Mouse (Mus musculus): ENCODE results near the gene Bmpr1b.

The Bmpr1b gene

GRCm38 (mm10) chr3:141905903-141906623, 263.2 kb downstream of the Bmpr1b start:
- no peak for DNase-seq (ENCODE audit: low read depth)

- no peak for DNase-seq (ENCODE audit: low read depth)
Observed at GRCm38 (mm10) chr3:141900361-141900760, 268.9 kb downstream of the Bmpr1b start.

DNA sequence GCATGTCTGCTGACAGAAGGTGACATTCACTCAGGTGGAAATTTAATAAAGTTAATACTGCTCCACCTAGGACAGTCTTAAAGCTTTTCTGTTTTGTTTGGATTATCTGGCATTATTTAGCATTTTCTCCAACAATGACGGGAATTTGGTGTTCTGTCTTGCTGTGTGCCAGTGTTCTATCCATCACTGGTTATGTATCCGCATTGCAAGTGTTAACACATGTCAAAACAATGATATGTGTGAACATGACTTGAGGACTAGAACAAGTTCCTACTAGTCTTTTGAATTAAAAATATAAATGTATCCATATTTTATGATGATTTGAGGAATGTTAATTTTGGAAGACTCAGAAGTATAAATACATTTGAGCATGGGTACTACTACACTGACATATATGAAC, 269.7 kb downstream of the Bmpr1b start:
- DNase-seq (ENCODE audit: low read depth) = no peak

DNA sequence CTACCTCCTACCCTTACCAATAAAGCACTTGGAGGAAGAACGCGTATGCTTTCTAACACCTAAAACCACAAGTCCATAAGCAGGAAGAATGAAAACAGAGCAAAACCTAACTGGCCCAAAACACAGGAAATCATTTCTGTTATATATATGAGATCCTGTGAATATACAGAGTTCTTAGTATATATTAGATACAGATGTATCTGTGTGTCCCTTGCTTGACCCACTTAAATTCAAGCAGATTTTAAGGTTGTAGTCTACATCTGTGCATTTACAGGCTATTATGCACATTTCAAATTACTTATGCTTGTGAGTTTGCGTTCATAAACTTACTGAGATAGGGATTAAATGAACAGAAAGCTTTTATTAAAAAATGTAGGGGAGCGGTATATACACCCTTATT, 271.5 kb downstream of the Bmpr1b start:
- DNase-seq (ENCODE audit: low read depth) = no peak

DNA sequence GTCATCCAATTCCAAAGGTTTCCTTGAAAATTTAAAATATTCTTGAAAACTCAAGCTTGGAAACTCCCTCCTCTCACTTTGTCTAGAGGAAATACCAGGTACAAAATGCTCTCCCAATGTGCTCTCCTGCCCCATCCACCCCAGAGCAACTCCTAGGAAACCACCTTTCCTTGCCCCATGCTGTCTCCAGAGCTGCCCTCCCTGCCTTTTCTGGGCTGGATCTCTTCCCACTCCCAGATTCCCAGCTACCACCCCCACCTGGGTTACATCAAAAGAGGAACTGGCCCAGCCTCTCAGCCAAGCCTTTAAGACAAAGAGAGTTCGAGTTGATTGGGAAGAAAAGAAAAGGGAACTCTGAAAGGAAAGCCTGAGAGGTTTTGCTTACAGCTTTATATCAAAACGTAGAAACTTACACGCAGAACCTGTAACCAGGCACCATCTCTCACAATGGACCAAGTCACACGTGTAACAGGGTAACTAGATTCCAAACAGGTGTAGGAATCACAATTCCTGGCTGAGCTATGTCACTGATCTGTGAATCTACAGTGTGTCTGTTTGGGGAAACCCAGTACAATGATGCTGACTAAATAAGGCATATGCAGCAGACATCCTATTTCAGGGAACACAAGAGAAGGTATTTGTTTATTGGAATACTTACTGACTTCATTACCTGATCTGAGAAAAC, 272.2 kb downstream of the Bmpr1b start:
- no peak for DNase-seq (ENCODE audit: low read depth)

DNA sequence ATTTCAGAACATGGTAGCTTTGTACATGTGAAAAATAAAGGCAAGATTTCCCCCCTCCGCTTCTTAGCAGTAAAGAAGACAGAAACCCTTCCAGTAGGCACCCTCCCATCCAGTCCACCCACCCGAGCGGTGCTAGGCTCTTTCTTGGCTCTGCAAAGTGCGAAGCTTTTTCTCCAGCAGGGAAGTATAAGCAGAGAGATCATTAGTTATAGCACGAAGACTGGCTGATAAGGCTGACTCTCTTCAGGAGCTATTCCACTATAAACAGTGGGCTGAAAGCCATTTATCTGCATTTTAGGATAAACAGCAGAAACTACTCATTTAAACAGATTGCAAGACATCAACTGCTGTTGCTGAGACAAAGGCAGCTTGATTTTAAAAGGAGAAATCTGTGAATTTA, 274.1 kb downstream of the Bmpr1b start:
- no peak for DNase-seq (ENCODE audit: low read depth)

DNA sequence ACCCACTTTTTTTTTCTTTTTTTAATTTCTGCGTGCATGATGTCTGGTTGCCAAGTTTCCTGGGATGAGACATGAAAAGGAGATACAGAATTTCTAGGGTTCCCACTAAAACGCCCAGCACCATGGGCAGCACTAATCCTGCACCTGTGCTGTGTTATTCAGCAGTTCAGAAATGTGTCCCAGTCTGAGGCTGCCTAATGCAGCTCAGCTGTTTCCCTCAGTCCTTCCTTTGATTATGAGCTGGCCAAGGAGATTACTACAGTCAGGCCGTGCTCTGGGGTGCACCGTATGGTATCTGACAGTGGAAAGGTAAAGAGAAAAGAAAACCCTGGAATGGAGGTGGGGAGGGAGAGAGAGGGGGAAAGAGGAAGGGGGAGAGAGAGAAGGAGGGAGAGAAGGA, 278.6 kb downstream of the Bmpr1b start:
- DNase-seq (ENCODE audit: low read depth) = no peak

- DNase-seq (ENCODE audit: low read depth) = no peak
Observed at GRCm38 (mm10) chr3:141887476-141888274, 281.6 kb downstream of the Bmpr1b start.

- no peak for DNase-seq (ENCODE audit: low read depth)
Observed at GRCm38 (mm10) chr3:141884190-141884589, 285.0 kb downstream of the Bmpr1b start.

GRCm38 (mm10) chr3:141882496-141882895, 286.7 kb downstream of the Bmpr1b start:
- DNase-seq (ENCODE audit: low read depth) = no peak

- no peak for DNase-seq (ENCODE audit: low read depth)
Observed at GRCm38 (mm10) chr3:141872337-141873042, 296.7 kb downstream of the Bmpr1b start.

- DNase-seq (ENCODE audit: low read depth) = no peak
Observed at GRCm38 (mm10) chr3:141871805-141872204, 297.4 kb downstream of the Bmpr1b start.

DNA sequence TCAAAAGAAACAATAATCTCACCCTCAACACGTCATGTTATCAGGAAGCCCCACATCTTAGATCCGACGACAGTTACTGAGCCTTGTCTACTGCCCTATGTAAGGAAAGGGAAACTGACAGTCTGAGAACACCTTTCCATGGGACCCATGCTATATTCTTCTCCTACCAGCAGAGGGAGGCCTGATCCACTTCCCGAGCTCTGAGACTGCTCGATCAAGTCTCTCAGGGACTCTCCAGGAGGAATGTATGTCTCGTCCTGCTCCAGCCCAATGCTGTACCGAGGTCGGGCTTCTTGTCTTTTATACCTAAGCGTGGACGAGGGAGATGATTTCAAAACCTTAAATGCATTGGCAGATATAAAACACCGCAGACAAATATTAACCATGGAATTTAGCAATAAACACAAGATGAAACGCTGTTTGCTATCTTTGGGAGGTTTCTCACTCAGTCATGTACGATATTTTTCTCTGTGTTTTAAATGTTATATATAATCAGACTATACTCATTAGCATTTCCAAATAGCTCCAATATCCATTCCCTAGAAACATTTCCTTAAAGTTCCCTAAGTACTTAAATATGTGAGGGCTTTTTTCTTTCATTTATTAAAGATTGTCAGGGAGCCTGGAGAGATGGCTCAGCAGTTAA, 306.3 kb downstream of the Bmpr1b start:
- DNase-seq (ENCODE audit: low read depth) = peak; percentile 17

DNA sequence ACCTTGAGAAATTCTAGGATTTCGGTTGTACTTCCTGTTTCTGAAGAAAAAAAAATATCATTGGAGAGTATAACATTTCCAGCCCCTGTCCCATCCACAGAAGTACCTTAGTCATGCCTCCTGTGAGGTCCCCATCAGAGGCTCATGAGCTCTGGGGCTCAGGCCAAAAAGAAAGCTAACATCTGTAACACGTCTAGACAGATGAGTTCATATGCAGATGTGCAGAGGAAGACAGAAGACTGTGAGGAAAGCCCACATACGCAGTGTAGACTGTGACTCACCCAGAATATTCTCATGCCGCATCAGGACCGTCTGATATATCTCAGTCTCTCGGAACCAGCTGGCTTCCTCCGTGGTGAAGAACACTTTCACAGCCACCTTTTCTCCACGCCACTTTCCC, 312.1 kb downstream of the Bmpr1b start:
- no peak for DNase-seq (ENCODE audit: low read depth)

- no peak for DNase-seq (ENCODE audit: low read depth)
Observed at GRCm38 (mm10) chr3:141854339-141854738, 314.9 kb downstream of the Bmpr1b start.

DNA sequence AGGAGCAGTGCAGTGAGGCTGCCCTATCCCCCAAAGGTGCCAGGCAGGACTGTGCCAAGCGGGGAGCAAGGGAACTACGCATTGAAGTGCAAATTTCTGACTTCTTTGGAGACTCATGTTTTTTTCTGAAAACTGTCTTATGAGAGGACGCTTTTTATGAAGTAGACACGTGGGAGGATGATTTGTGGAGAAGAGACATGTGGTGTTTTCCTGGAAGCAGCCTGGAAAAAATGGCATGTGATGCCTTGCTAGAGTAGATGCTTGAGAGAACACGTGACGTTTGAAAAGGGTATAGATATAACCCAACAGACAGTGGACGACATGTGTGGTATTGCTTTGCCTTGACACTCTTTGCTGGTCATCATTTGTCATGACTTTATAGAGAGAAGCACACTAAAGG, 319.1 kb downstream of the Bmpr1b start:
- DNase-seq (ENCODE audit: low read depth) = no peak

- DNase-seq (ENCODE audit: low read depth) = no peak
Observed at GRCm38 (mm10) chr3:141849206-141849605, 320.0 kb downstream of the Bmpr1b start.

GRCm38 (mm10) chr3:141838864-141839263, 330.4 kb downstream of the Bmpr1b start:
- peak; percentile 17 for DNase-seq (ENCODE audit: low read depth)

DNA sequence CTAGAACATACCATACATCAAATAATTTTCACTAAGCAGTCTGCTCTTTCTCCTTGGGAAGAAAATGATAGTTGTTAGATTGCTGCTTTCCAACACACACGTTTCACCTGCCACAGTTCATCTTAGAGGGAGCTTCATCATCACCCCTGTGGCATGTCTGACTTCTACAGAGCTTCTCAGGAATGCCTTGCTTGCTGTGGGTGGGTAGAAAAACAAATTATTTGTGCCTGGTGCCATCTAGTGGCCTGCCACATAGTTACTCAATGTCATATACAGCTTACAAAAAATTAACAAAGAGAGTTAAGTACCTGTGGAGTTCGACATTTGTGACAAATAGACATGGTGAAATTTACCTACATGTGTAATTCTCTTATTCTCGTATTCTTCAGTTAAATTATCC, 338.1 kb downstream of the Bmpr1b start:
- DNase-seq (ENCODE audit: low read depth) = peak; percentile 13

DNA sequence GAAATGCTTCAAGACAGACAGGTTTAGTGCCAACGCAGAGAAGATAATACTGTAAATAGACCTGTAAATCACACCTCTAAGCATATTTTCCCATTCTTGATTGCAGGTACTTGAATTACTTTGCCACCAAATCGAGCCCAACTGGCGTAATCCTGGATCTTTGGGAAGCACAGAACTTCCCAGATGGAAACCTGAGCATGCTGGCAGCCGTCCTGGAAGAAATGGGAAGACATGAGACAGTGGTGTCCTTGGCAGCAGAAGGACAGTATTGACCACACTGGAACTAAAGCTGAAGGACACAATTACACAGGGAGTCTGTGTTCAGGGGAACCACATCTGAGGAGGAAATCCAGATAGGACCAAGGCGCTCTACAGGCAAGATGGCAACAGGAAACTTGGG, 340.9 kb downstream of the Bmpr1b start:
- DNase-seq (ENCODE audit: low read depth) = no peak

GRCm38 (mm10) chr3:141819331-141819941, 349.8 kb downstream of the Bmpr1b start:
- DNase-seq (ENCODE audit: low read depth) = no peak
